ENCODE assay signal across 8 mouse cellular contexts in genomic region chr1:73826243-73826930, GRCm38 (mm10).
DNase-seq lines count a peak whose midpoint lies in the region; ATAC-seq lines count a peak whose summit lies in the region.

No protein-coding gene starts in this region.

- H3K4me1 ChIP-seq in hindbrain, embryonic 14.5 days (replicated peaks; ENCODE audit: control insufficient read depth, insufficient read depth, low read length) = peaks cover 9% of the 10 kb centered on the region; the same call in 1 of the 2 replicates

- no peak overlapping the region for H3K27ac ChIP-seq in hindbrain, embryonic 14.5 days

- H3K4me3 ChIP-seq in hindbrain, embryonic 14.5 days (replicated peaks; ENCODE audit: low read length) = no peak overlapping the region

- peak; percentile 85 for DNase-seq in ZHBTc4 (ENCODE audit: low read depth, low spot score)
- DNase-seq in cerebellum, postnatal 36 days = peak; percentile 92 to 98
- peak; percentile 90 to 94 for DNase-seq in frontal cortex, postnatal 36 days (ENCODE audit: low spot score in 2 of 2)
- DNase-seq in hindbrain, embryonic 14.5 days (ENCODE audit: low spot score) = peak; percentile 96
- peak; percentile 89 to 98 for DNase-seq in layer of hippocampus, postnatal 25 days (ENCODE audit: extremely low spot score in 1 of 2, low spot score in 1 of 2)
- peak; percentile 79 to 89 for DNase-seq in lung, postnatal 4 days
- peak; percentile 91 for DNase-seq in right cerebral cortex, postnatal 14 days
- peak; percentile 88 for DNase-seq in urinary bladder, postnatal 14 days (ENCODE audit: low spot score)

- H3K9me3 ChIP-seq in hindbrain, embryonic 14.5 days (ENCODE audit: control insufficient read depth, low read length) = no peaks in the 10 kb centered on the region

- H3K4me2 ChIP-seq in hindbrain, embryonic 14.5 days (replicated peaks) = no peak overlapping the region

- no peaks in the 10 kb centered on the region for H3K36me3 ChIP-seq in hindbrain, embryonic 14.5 days (replicated peaks; ENCODE audit: control insufficient read depth, insufficient read depth)

- H3K27me3 ChIP-seq in hindbrain, embryonic 14.5 days (ENCODE audit: control insufficient read depth, insufficient read depth, low read length) = no peaks in the 10 kb centered on the region

- ATAC-seq in hindbrain, embryonic 14.5 days (ENCODE audit: low FRiP score) = peak; percentile 87

- H3K9ac ChIP-seq in hindbrain, embryonic 14.5 days = no peak overlapping the region

- 36% methylated on average over 15 of the region's 15 CpGs for WGBS in hindbrain, embryonic 14.5 days
